Mouse (Mus musculus) stomach, embryonic 16.5 days (tissue): ENCODE results near the gene Adam12. TPM values are rescaled to one million over a fixed set of nuclear protein-coding genes. Genes with fewer than 3 reads are reported as not detected.
A peak's percentile ranks its signal among the peaks of the same experiment; 100 is the strongest.

Source experiments
- ATAC-seq: fragments of 200-750 bp; cut with Nextera tagmentation; 2 replicates; pipeline ENCODE4 v1.8.0; 2017; ENCODE audit warnings: moderate number of reproducible peaks, moderate TSS enrichment; ENCODE audit not compliant: insufficient read depth, low FRiP score
- H3K27ac ChIP-seq: fragments of 300-500 bp; sonication (generic); 2 replicates; pipeline ENCODE4 v1.5.1; 2014; ENCODE audit warnings: low read length
- H3K27me3 ChIP-seq: fragments of 300-500 bp; sonication (generic); 2 replicates; pipeline ENCODE4 v1.6.1; 2014; ENCODE audit warnings: low read length, control low read depth, mixed read lengths; ENCODE audit not compliant: control insufficient read depth, insufficient read depth
- H3K36me3 ChIP-seq: fragments of 300-500 bp; sonication (generic); 2 replicates; pipeline ENCODE4 v1.6.1; 2014; ENCODE audit warnings: low read length; ENCODE audit not compliant: control insufficient read depth, insufficient read depth
- H3K4me1 ChIP-seq: fragments of 300-500 bp; sonication (generic); 2 replicates; pipeline ENCODE4 v1.6.1; 2014; ENCODE audit warnings: low read length, control low read depth, mixed read lengths; ENCODE audit not compliant: control insufficient read depth, insufficient read depth
- H3K4me2 ChIP-seq: fragments of 300-500 bp; sonication (generic); 2 replicates; pipeline ENCODE4 v1.6.1; 2014; ENCODE audit warnings: low read depth, low read length, mixed read lengths
- H3K4me3 ChIP-seq: fragments of 300-500 bp; sonication (generic); replicated peaks from 2 replicates; pipeline ENCODE4 v1.5.1; 2014; ENCODE audit warnings: mild to moderate bottlenecking, low read length
- H3K9ac ChIP-seq: fragments of 300-500 bp; sonication (generic); 2 replicates; pipeline ENCODE4 v1.6.1; 2014; ENCODE audit warnings: low read length
- H3K9me3 ChIP-seq: fragments of 300-500 bp; sonication (generic); replicated peaks from 2 replicates; pipeline ENCODE4 v1.6.1; 2016; ENCODE audit warnings: low read length, control low read depth; ENCODE audit not compliant: control insufficient read depth
- WGBS: fragments of 180-500 bp; shearing (Covaris S2); extraction: QIAGEN DNeasy Blood & Tissue Kit; methylation state at CpG from one replicate; pipeline ENCODE4 v1.1.7; 2014; 5-methylcytosine and 5-hydroxymethylcytosine counted together
- polyA plus RNA-seq: library from polyadenylated mRNA; unstranded; fragments of >200 nt; fragmentation: Nextera tagmentation; extraction: Ambion mirVana; gene quantifications from 2 replicates; pipeline ENCODE4 v1.2.1, GENCODE M21; 2015

Gene Adam12
- polyA plus RNA-seq, 1 experiment from 2014 or later, result 4.4 TPM

DNA sequence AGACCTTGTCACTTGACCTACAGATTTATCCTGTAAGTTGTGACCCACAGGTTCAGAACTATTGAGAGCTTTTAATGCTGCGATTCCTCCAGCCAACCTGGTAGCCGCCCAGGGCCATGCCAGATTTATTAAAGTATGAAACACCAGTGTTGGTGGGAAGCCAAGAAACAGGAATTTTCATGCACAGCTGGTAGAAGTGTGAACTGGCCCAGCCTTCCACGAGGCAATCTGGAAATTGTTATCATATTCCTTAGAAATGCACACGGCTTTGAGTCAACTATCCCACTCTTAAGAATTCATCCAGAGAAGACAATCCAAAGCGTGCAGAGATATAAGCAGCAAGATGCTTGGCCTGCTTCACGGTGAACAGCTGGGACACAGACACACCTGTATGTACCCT lies 82.6 kb downstream of the Adam12 start:
- WGBS, result 53% methylated on average over 6 of the region's 6 CpGs
- no peak overlapping the region for H3K9ac ChIP-seq
- ATAC-seq, result no peak

DNA sequence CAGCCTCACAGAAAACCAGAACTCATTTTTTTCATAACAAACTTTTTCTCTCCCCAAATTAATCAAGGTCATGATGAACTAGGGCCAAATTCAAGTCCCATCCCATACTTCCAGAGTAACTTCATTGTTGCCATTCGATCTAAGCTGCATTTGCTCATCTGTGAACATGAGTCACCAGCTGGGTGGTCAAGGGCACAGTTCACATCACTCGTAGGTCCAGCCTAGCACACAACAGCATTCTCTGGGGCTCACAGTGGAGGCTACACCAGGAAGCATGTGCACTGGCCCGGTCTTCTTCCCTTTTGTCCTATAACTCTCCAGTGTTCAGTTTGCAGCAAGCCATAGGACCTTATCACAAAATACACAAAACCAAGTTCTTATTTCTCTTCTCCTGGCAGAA lies 84.4 kb downstream of the Adam12 start:
- Histone ChIP-seq H3K4me1 (no peaks in the 10 kb centered on the region), H3K9ac (no peak overlapping the region), H3K27ac (no peak overlapping the region), H3K36me3 (no peaks in the 10 kb centered on the region), H3K27me3 (no peaks in the 10 kb centered on the region), H3K4me2 (no peak overlapping the region), H3K4me3 (no peak overlapping the region), H3K9me3 (no peaks in the 10 kb centered on the region)
- ATAC-seq, result no peak
- 76% methylated on average over 3 of the region's 3 CpGs for WGBS

More for the DNA sequence above, 82.6 kb downstream of the Adam12 start:
- Histone ChIP-seq H3K27ac (no peak overlapping the region), H3K9me3 (no peaks in the 10 kb centered on the region), H3K4me3 (no peak overlapping the region), H3K4me2 (no peak overlapping the region), H3K36me3 (no peaks in the 10 kb centered on the region), H3K4me1 (no peaks in the 10 kb centered on the region), H3K27me3 (no peaks in the 10 kb centered on the region)

DNA sequence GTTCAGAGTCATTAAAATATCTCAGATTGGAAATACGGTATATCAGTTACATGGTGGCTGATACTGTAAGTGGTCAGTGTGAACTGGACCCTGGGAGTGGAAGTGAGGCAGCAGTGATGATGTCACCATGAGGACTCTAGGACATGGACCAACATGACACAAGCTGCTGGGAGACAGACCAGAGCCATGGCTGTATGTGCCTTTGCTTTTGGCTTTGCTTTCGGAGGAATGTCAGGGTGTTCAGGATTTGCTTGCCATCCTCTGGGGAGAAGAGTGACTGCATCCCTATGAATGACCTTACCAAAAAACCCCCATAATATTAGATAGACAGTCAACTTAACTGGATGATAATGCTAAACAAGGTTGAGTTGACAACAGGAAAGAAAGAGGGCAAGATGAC lies 85.1 kb downstream of the Adam12 start:
- no peak overlapping the region for H3K4me3 ChIP-seq
- no peak overlapping the region for H3K9ac ChIP-seq
- H3K9me3 ChIP-seq, result no peaks in the 10 kb centered on the region
- no peaks in the 10 kb centered on the region for H3K36me3 ChIP-seq
- no peaks in the 10 kb centered on the region for H3K4me1 ChIP-seq
- no peak overlapping the region for H3K4me2 ChIP-seq
- no peak overlapping the region for H3K27ac ChIP-seq
- ATAC-seq, result no peak
- WGBS, result 94% methylated on average over 2 of the region's 2 CpGs
- H3K27me3 ChIP-seq, result no peaks in the 10 kb centered on the region

DNA sequence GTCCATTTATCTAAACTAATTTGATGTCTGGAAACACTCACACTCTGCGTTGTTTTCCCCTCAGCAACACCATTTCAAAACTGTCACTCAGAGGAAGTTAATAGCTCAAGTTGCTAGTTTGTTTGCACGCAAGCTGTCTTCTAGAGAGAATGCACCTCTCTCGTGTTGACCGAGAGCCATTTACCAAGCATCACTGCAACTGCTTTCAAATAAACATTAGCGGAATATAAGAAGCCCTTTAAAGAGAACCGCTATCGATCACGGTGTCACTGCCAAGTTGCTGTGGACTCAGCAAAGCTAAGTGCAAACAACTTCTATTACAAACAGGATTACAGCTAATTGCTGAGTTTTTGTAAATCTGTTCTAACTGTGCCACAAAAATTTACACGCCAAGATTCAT lies 87.8 kb downstream of the Adam12 start:
- no peak for ATAC-seq

DNA sequence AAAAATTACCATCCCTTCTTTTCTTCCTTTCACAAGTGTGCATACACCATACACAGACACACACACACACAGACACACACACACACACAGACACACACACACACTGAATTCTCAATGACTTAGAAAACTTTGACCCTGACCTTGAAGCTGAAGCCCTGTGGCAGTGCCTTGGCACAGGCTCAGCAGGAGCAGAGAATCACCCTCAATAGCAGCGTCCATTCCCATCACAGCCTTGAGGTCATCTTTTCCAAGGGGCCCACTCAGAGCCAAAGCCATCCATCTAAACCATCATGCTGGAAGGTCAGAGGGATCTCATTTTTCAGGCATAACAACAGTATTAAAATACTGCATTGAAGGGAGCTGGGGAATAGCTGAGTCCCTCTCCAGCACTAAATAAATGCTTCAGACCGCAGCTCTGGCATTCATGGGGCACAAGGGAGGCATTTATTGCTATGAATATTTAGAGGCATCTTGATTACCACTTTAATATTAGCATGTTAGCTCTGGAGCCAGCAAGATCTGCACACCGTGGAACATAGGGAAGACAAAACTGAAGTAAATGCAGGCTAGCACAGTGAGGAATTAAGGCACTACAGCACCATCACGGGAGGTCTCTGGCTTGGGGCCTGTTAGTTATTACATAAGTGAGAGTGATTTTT lies 92.5 kb downstream of the Adam12 start:
- ATAC-seq, result no peak
- Histone ChIP-seq H3K4me1 (no peaks in the 10 kb centered on the region), H3K27ac (no peak overlapping the region), H3K9ac (no peak overlapping the region), H3K4me2 (no peak overlapping the region), H3K27me3 (no peaks in the 10 kb centered on the region), H3K36me3 (no peaks in the 10 kb centered on the region), H3K4me3 (no peak overlapping the region), H3K9me3 (no peaks in the 10 kb centered on the region; the same call in 1 of the 2 replicates)
- WGBS, result 63% methylated on average over 4 of the region's 4 CpGs

More for the DNA sequence above, 87.8 kb downstream of the Adam12 start:
- WGBS, result 43% methylated on average over 9 of the region's 9 CpGs
- Histone ChIP-seq H3K9ac (no peak overlapping the region), H3K36me3 (no peaks in the 10 kb centered on the region), H3K27me3 (no peaks in the 10 kb centered on the region), H3K9me3 (no peaks in the 10 kb centered on the region), H3K4me1 (no peaks in the 10 kb centered on the region), H3K4me2 (no peak overlapping the region), H3K27ac (no peak overlapping the region), H3K4me3 (no peak overlapping the region)

DNA sequence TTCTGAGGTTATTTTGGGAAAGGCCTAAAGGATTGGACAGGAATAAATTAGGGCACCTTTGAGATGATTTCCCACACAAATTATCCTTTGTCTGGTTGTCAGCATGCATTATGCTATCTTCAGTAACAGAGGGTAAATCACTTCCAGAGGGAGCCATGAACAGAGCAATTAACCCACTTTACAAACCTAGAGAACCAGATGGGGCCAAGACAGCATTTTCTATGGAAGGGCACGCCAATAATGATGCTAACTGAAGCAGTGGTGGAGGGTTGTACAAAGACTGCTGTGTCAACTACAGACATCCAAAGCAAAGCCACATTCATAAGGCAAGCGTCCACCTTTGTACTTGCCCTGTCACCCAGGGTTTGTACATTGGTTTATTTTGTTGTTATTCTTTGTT lies 99.6 kb downstream of the Adam12 start:
- no peak for ATAC-seq
- H3K36me3 ChIP-seq, result no peaks in the 10 kb centered on the region
- WGBS, result 88% methylated on average over 2 of the region's 2 CpGs

DNA sequence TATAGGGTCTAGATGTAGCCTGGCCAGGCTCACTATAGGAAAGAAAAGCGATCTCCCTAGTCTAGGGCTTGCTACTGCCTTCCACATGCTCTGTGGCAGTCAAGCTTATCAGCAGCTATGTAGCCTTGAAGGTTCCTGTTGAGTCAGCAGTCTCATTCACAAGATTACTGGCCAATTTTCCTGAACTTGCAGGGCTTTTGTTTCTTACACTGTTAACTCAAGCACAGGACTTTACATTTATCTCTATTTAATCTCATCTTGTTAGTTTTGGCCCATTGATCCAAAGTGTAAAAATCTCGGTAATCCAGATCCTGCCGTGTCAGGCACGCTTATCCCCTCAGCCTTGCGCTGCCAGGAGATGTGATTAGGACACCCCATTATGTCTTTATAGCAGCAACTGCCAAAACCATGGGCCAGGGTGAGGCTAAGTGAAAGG lies 103.8 kb downstream of the Adam12 start:
- H3K27me3 ChIP-seq, result no peaks in the 10 kb centered on the region
- no peaks in the 10 kb centered on the region for H3K36me3 ChIP-seq
- ATAC-seq, result no peak
- H3K4me1 ChIP-seq, result no peaks in the 10 kb centered on the region
- no peak overlapping the region for H3K27ac ChIP-seq
- no peak overlapping the region for H3K4me3 ChIP-seq
- H3K4me2 ChIP-seq, result no peak overlapping the region
- H3K9ac ChIP-seq, result no peak overlapping the region
- WGBS, result 63% methylated on average over 5 of the region's 5 CpGs
- no peaks in the 10 kb centered on the region for H3K9me3 ChIP-seq

More for the DNA sequence above, 99.6 kb downstream of the Adam12 start:
- Histone ChIP-seq H3K4me1 (no peaks in the 10 kb centered on the region), H3K27ac (no peak overlapping the region), H3K9ac (no peak overlapping the region), H3K4me3 (no peak overlapping the region), H3K27me3 (no peaks in the 10 kb centered on the region), H3K4me2 (no peak overlapping the region), H3K9me3 (no peaks in the 10 kb centered on the region; the same call in 1 of the 2 replicates)

DNA sequence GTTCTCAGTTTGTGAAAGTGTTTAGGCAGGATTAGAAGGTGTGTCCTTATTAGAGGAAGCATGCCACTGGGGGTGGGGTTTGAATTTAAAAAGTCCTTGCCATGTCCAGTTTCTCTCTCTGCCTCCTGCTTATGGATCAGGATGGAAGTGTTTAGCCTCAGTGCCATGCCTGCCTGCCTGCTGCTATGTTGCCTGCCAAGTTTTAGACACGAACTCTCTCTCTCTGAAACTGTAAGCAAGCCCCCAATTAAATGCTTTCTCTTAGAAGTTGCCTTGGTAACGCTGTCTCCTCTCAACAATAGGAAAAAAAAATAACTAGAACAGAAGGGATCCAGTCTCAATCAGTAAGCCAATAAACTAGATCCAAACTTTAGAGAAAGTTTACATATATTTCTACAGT lies 110.5 kb downstream of the Adam12 start:
- Histone ChIP-seq H3K4me2 (no peak overlapping the region), H3K4me1 (no peaks in the 10 kb centered on the region), H3K36me3 (no peaks in the 10 kb centered on the region), H3K27ac (no peak overlapping the region), H3K27me3 (no peaks in the 10 kb centered on the region), H3K4me3 (no peak overlapping the region), H3K9me3 (no peaks in the 10 kb centered on the region), H3K9ac (no peak overlapping the region)
- WGBS, result 48% methylated on average over 2 of the region's 2 CpGs
- no peak for ATAC-seq

DNA sequence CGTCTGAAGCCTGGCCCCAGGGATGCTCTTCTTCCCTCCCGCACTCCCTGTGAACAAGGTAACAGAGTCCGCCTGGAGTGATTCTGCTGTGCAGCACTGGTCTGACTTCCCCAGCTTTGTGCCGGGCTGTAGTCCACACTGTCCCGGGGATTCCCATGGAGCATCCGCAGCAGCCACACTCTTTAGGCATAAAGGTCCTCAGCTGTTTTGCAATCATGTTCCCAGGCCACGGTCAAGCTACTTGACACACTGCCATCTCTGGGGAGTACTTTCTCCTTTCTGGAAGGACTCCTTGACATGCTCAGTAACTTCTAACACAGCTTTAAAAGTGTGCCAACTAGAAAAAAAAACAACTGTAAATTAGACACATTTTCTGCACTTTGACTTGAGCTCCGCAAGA lies 116.5 kb downstream of the Adam12 start:
- Histone ChIP-seq H3K36me3 (no peaks in the 10 kb centered on the region), H3K4me2 (no peak overlapping the region), H3K4me3 (no peak overlapping the region), H3K9me3 (no peaks in the 10 kb centered on the region), H3K27me3 (no peaks in the 10 kb centered on the region), H3K9ac (no peak overlapping the region), H3K27ac (peak overlapping the region; percentile 2; the same call in 1 of the 2 replicates), H3K4me1 (peaks cover 6% of the 10 kb centered on the region; the same call in 1 of the 2 replicates)
- 75% methylated on average over 8 of the region's 8 CpGs for WGBS
- no peak for ATAC-seq
